Mouse (Mus musculus) kidney, postnatal 36 days (tissue): ENCODE data around the gene C730034F03Rik.

Experiments
- DNase-seq, 2 experiments: peaks; one replicate each; pipeline ENCODE4 v3.0.0; 2021 to 2022; ENCODE audit warnings: mixed read lengths in 2 of 2

The C730034F03Rik gene

GRCm38 (mm10) chr15:89475611-89476474 lies 46.5 kb downstream of the C730034F03Rik start:
- peak; percentile 97 for DNase-seq

- no peak for DNase-seq
Measured at GRCm38 (mm10) chr15:89476475-89476815, 47.1 kb downstream of the C730034F03Rik start.

GRCm38 (mm10) chr15:89477091-89477491 lies 47.7 kb downstream of the C730034F03Rik start, which contains the start of gene Arsa:
Arsa (minus strand) TSS chr15:89477425.
- DNase-seq = peak; percentile 70 to 80

DNA sequence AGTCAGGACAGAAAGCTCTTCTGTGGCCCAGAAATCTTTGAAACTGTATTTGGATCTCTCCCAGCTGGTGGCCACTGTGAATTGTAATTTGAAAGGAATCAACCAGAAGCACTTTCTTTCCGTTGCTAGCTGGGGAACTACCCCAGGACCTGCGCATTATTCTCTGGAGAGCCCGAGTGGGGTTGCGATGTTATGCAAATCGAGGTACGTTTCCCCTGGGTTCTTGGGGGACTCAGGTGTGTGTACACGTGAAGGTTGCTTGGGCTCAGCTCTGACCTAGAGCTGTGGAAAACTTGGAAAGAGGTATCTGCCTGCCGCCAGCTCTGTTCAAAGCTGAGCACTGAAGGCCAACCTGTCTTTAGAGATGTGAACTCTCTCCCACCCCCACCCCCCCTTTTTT lies 48.4 kb downstream of the C730034F03Rik start:
- DNase-seq = no peak

DNA sequence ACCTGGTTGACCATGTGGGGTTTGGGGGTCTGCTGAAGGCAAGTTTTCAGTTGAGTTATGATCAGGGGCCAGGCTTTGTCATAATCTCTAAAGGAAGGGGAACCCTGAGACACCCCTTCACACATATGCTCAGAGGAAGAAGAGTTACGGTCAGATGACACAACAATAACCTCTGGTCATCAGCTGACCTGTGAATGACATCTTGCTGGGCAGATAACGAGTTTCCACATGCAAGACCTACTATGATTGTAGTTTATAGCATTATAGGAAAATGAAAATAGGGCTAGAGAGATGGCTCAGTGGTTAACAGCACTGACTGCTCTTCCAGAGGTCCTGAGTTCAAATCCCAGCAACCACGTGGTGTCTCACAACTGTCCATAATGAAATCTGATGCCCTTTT lies 49.2 kb downstream of the C730034F03Rik start:
- DNase-seq = no peak
